Mouse (Mus musculus) adrenal gland (tissue): ENCODE measurements around the gene Lbx2.

Source experiments
- intact Hi-C: fragments of 180-260 bp; cut with DNase I; formaldehyde crosslinking; loops from one replicate; pipeline ENCODE4 v1.15.1; 2025

The Lbx2 gene

DNA sequence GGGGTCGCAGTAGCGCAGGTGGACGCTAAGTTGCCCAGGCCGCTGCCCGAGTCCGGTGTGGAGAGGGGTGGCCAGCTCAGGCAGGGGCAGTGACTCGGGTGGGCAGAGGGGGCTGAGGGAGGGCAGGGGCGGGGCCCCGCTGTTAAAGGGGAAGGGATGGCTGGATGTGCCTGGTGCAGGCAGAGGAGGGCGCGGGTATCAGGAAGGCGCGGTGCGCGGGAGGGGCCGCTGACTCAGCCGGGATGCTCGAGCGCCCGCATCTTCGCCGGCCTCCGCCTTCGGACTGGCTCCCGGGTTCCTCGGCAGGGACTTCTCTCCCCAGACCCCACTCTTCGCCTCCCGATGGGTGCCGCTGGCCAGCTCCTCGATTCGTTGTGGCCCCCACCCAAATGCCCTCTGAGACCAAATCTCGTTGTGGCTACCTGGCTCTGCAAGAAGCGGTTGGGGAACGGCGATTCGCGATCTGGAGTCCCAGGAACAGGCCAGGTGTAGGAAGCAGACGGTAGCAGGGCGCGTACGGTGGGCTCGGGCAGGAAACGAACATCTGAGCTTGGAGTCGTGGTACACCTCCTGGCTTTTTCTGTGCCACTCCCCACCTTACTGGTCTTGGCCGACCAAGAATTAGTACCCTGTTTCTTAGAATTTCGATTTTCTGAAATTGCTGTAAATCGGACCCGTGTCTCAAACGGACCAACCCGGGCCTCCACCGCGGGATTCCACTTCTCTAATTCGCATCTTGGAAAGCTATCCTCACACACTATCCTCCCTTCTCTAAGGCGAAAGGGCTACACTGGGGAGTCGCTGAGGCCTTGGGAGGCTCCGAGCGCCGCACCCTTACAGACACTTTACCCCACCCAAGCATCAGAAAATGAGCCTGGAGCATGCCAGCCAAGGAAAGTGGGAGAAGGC is 15.6 kb upstream of the Lbx2 start:
- intact Hi-C loops = no loop called here

DNA sequence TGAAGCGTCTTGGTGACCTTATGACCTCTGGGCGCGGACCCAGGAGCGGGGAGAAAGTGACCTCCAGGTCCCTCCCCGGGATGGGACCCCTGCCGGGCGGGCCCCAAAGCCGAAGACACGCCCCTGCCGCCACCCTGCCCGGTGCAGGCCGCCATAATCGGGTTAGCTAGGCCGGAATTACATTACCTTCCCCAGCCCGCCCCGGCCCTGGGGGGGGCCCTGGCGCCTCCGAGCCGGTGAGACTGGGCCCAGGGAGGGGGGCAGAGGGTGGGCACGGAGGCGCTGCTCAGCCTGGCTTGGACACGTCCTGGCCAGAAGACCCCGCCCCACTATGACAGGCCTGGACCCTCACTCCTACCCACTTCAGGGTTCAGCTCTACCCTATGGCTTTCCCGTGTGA is 14.9 kb upstream of the Lbx2 start:
- intact Hi-C loops = no loop called here

DNA sequence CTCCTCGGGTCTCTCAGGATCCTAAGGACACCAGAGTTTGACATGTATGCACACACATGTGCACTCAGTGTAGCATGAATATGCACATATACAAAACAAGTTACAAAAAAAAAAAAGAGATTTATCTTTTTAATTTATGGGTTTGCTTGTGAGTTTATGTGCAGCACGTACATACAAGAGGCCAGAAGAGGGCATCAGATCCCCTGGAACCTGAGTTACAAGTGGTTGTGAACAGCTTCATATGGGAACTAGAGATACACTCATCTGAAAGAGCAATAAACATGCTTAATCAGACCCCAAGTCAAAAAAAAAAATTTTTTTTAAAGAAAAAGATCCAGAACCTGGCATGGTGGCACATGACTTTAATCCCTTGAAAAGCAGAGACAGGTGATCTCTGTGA is 11.2 kb upstream of the Lbx2 start:
- intact Hi-C loops = loop anchor here (5.0 kb wide), 2 partner anchors 37 to 78 kb away; no protein-coding TSS in a partner anchor

DNA sequence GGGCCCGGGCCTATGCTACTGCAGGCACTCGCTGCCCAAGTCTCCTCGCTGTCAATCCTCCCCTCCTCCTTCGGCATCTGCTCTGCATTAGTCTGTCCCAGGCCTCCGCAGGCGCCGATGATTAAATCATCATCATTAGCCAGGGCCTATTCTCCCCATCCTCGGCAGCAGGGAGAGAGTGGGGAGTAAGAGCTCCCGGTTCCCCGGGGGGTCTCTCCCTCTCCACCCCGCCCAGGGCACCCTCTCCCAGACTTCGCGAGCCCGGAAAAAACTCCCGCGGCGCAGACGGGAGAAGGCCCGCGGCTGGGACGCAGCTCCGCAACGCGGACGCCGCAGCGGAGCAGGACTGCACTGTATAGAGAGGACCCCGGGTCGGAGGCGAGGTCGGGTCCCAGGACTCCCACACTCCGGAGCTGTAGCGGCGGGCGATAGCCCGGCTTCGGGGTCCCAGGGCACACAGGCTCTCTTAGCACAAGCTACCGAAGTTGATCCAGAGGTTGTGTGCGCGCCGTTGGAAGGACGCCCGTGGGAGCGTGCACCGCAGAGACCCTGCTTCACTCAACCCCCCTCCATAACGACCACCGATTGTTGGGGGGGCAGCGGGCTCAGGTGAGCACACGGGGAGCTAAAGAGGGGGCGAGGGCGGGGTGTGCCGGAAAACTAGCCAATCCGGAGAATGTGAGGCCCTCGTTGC is 8.4 kb upstream of the Lbx2 start, which contains the start of gene Pcgf1:
TSS of gene Pcgf1 (plus strand) at position 240 of the 694 bp plus-strand sequence.
- intact Hi-C loops = loop anchor here (5.0 kb wide), 2 partner anchors 35 to 80 kb away; no protein-coding TSS in a partner anchor

DNA sequence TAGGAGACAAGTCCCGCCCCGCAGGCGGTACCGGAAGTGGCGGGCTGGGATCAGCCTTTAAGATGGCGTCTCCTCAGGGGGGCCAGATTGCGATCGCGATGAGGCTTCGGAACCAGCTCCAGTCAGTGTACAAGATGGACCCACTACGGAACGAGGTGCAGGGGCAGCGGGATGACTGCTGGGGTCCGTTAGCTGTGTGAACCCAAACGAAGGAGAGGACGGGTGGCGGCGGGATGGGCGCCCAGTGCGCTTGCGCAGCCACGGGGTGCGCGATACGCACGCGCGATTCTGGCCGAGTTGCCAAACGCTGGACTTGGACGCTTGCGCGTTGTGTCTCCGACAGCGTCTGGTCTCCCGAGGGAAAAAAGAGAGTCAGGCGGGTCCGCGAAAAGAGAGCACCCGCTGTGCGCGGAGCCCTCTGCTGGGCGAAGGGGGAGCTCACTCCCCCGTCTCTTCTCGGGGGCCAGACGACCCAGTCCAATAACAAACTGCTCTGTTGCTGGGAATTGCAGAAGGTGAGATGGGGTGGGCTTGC is 7.8 kb upstream of the Lbx2 start:
- intact Hi-C loops = loop anchor here (5.0 kb wide), 2 partner anchors 34 to 81 kb away; no protein-coding TSS in a partner anchor

DNA sequence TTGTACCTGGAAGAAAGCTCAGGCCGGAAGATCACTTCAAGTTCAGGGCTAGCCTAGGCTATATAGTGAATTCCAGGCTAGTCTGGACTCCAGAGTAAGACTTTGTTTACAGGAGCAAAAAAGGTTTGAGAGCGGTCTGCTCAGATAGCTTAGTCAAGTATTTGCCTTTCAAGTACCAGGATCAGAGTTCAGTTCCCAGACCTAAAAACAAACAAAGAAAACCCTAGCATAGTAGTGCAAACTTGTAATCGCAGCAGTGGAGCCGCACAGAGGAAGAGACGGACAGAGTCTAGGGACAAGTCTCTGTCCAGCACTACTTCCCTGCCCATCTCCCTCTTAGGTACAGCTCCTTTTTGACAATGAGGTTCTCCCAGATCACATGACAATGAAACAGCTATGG is 6.0 kb upstream of the Lbx2 start:
- intact Hi-C loops = no loop called here

DNA sequence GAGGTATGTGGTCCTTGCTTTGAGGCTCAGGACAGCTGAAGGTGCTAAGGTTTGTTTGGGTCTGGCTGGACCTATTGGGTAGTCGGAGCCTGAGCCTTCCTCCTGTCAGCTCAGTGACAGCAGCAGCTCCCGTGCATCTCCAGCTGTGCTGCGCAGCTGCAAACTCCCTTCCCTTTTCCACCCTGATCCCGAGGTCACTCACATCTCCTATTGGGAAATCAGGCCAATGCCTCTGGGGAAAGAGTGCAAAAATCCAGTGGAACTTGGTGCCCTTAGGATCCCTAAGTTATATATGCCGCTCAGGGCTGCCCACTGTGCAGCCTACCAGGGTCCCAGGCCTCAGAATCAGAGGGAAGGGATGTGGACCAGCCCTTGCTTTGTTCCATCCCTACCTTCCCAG is 2.7 kb upstream of the Lbx2 start:
- intact Hi-C loops = no loop called here

DNA sequence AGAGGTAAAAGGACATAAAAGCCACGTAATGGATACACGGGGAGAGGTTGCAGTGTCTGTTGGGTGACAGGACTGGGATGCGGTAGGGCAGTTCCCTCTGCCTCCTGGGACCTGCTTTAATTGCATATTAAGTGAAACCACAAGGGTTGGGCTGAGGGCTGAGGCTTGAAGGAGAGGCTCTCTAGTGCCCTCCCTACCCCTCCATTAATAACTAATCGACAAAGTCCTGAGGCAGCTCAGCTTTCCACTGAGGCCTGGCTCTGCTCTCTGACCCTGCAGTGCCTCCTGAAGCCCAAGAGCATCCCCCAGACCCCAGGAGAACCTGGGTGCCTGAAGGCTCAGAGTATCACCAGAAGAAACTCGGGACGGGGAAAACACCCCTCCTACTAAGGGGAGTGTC is 1.7 kb upstream of the Lbx2 start:
- intact Hi-C loops = no loop called here

DNA sequence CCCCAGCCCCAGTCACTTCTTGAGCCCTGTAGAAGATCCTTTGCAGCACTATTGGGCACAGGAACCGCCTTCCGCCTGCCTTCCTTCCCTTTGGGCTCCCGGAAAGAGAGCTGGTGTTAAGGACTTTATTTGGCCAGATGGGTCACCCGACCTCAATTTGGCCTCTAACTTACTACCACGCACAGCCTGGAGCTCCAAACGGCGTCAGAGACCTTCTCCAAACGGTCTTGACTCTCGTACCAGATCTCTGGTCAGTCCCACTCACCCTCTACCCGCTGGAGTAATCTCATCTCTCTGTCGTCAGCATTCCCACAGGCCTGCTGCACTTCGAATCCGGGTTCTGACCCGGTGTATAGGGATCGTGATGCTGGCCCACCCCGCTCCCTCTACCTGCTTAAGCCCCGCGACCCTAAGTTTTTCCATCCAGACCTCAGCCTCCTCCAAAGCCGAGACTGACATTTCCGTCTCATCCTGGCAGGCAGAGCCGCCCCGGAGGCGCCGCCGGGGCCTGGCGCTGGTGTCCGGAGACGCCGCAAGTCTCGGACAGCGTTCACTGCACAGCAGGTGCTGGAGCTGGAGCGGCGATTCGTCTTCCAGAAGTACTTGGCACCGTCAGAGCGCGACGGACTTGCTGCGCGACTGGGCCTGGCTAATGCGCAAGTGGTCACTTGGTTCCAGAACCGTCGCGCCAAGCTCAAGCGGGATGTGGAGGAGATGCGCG is 1.2 kb downstream of the Lbx2 start:
- intact Hi-C loops = no loop called here

DNA sequence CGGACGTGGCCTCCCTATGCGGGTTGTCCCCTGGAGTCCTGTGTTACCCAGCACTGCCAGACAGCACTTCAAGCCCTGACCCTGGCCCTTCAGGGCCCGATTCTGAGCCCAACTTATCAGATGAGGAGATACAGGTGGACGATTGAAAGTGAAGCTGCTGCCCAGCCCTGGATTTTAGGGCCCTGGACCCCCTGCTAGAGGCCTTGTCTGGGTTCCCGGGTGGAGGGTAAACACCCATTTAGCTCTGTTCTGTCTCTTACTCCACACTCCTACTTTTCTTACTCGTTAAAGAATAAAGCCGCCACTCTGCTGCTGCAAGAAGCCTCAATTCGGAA is 1.7 kb downstream of the Lbx2 start:
- intact Hi-C loops = no loop called here

DNA sequence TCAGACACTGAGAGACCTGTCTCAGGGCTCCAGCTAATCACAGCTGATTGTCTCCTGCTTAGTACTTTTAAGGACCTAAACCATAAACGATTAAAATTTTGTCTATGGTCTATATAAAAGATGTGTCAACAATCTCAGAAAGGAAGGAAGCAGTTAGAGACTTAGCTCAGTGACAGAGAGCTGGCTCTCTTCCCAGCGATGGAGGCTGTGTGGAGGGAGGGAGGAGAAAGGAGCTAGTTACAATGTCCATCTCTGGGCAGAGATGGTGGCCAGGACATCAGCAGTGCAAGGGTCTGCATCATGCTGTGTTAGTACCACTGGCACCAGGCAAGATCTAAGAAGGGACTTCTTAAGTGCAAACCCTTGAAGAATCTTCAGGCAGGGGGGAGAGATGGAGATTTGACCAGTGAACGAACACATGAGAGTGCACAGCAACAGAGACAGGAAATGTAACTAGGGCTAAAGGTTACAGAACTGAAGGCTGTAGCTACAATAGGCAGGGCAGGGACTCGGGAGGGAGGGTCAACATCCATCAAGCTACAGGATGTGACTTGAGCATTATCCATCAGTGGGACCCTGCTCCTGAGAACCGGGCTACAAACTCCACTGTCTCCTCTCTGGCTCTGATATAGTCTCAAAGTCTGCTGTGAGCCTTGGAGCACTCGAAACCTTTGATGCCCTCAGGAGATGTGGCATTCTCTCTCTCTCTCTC is 6.4 kb downstream of the Lbx2 start:
- intact Hi-C loops = no loop called here

DNA sequence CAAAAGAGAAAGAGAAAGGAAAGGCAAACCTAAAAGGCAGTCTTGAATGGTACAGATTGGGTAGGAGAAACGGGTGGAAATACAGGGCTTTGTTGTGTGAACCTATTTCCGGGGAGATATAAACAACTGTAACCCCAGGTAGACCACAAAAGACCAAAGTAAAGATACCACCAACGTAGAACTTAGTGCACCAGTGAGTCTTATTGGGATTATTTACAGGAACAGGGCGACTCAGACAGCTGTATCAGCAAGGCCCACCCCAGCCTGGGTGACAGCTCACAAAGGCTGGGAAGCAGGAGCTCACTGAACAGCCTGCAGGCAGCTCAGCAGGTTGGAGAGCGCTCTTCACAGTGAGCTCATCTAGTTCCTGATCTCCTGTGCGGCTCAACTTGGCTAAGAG is 9.8 kb downstream of the Lbx2 start:
- intact Hi-C loops = no loop called here

DNA sequence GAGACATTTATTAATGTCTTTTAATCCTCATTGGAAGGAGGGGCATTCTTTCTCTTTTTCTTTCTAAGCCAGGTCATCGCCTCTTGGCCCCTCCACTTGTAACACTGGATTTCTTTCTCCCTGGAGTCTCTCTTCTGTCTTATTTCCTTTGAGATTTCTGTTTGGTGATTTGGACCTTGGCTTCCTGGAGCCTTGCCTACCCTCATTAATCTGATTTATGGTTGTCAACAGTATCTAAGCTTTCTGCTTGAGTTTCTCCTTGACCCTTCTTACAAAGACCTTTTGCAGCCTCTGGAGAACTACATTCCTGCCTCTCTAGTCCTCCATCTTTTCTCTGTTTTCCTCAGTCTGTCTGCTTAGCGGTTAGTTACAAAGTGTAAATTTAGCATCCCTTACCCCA is 12.2 kb downstream of the Lbx2 start:
- intact Hi-C loops = no loop called here

DNA sequence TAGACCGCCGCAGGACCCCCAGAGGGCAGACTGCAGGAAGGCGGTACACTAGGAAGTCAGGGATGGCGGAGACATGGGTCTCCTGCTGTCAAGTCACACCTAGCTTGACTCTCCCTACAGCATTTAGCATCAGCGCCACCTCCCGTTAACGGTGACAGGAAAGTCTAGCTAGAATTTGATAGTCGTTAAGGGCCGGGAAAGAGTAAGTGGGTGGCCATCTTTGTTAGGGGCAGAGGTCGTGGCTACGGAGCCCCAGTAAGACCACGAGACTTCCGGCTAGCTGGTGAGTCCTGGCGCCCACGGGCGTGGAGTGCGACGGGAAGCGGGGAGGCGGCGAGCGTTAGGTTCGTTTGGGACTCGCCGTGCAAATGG is 15.1 kb downstream of the Lbx2 start, which contains the start of the genes Ccdc142 and Gm42688:
TSS of gene Ccdc142 (plus strand) at position 286 of the 372 bp plus-strand sequence.
TSS of gene Gm42688 (plus strand) at position 302 of the 372 bp plus-strand sequence.
- intact Hi-C loops = loop anchor here (2.0 kb wide), 1 partner anchor 105 kb away; no protein-coding TSS in a partner anchor

DNA sequence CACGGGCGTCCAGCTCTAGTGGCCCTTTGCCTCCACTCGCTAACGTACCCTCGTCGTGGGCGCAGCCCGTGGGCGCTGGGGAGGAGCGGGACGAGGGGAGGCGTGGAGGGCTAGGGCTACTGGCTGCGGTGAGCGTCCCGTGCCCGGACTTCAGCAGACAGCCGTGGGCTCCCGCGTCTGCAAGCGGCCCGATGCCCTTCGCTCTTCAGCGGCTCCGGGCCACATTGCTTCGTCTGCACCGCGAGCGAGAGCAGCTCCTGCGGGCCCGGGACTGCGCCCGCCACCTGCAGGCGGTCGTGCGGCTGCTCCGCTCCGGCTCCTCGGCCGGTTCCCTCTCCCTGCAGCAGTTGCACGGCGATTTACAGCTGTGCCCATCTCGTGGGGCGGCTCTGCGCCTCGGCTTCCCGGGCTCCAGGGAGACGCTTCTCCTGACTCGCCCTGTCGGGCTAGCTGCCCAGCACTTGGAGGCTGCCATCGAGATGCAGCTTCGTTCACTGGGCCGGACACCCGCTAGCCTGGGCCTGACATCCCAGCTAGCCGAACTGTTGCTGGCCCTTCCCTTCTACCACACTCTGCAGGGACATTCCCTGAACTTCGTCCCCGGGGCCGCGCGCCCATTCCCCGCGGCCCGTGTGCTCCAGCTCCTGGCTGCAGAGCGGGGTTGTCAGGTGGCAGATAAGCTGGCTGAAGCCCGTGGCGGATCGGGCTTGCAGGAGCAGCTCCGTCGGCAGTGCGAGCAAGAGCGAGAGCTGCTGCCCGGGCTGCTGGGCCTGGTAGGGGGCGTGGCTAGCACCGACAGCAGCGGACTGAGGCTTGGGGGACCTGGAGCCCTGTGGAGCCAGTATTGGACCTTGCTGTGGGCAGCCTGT is 15.8 kb downstream of the Lbx2 start:
- intact Hi-C loops = loop anchor here (2.0 kb wide), 1 partner anchor 105 kb away; no protein-coding TSS in a partner anchor

DNA sequence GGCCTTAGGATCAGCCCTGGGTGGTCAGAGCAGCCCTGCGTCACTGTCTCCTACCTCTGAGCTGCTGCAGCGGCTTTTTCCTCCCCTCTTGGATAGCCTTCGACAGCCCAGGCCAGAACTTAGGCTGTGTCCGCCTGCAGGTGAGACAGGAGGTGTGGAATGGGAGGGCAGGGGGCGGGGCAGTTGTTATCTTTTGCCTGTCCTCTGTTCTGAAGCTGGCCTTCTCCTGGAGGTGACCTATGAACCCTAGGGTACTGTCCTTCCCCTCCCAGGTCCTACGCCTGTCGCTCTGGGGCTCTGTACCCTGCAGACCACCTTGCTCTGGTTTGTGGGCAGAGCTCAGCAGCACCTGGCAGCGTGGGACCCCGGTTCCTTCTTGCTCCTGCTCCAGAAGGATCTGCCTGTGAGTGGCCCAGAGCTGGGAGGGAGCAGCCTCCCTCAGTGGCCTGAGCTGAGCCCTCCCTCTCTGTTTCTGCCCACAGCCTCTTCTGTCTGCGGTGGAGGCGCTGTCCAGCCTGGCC is 17.0 kb downstream of the Lbx2 start:
- intact Hi-C loops = no loop called here

DNA sequence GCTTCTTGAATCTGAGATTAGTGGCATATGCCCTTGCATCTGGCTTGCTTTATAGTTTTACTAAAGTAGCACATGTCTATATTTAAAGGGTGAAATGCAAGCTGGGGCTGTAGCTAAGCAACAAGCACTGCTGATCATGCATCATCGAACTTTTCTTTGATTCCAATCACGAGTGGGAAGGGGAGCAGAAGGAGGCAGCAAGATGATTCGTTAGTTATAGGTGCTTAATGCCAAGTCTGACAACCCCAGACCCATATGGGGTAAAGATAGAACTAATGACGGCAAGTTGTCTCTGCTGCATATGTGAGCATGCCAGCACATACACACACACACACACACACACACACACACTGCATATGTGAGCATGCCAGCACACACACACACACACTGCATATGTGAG is 18.0 kb downstream of the Lbx2 start:
- intact Hi-C loops = no loop called here

DNA sequence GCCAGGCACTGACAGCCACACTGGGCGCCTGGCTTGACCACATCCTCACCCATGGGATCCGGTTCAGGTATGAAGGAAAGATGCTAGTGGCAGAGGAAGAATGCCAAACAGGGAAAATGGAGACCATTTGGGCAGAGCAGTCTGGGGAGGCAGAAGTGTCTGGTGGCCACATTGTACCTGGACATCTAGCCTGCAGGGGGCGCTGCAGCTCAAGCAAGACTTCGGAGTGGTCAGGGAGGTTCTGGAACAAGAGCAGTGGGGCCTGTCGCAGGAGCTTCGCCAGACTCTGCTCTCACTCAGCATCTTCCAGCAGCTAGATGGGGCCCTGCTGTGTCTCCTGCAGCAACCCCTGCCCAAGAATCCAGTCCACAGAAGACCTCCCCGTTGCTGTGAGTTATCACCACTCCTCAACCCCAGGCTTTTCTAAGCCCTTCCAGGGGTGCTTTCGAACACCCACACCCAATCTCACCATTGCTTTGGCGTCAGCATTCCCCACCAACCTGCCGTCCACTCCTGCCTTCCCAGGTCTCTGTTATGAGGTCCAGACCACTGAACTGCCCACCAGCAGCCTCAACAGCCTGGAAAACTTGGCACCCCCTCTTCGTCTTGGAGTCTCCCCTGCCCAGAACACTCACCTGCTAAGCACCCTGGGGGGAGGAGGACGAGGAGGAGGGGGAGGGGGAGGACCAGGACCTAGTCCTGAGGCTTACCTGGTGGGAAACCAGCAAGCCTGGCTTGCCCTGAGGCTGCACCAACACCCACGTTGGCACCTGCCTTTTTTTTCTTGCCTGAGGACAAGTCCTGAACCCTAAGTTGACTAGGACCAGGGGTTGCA is 21.6 kb downstream of the Lbx2 start:
- intact Hi-C loops = no loop called here
